Mouse (Mus musculus): ENCODE measurements around the gene Ncapd2. TPM values are rescaled to one million over a fixed set of nuclear protein-coding genes. Genes with fewer than 3 reads are reported as not detected.

The Ncapd2 gene
- polyA plus RNA-seq, 1 experiment: 84.6 TPM

DNA sequence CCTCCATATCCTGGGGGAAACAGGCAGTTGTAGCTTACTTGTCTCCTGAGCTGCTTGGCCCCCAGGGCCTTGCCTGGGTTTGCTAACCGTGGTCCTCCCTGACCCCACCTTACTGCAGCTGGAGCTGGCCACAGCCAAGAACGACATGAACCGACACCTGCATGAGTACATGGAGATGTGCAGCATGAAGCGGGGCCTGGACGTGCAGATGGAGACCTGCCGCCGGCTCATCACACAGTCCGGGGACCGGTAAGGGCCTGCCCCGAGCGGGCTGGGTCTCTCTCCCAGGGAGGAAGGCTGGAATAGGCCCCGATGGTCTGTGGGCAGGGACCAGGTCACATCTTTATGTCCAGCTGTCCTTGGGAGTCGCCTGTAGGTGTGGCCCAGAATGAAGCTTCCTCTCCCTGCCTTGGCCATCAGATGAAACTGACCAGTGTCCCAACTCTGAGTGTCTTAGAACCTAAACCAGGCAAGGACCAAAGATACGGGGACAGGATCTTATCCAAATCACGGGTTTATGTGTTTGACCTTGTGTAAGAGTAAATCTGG is 32.5 kb downstream of the Ncapd2 start:
- 90% methylated on average over 15 of the region's 15 CpGs for WGBS
- H3K4me1 ChIP-seq (ENCODE audit: control insufficient read depth, insufficient read depth, insufficient read length): peaks cover 3% of the 10 kb centered on the region; the same call in 1 of the 2 replicates

DNA sequence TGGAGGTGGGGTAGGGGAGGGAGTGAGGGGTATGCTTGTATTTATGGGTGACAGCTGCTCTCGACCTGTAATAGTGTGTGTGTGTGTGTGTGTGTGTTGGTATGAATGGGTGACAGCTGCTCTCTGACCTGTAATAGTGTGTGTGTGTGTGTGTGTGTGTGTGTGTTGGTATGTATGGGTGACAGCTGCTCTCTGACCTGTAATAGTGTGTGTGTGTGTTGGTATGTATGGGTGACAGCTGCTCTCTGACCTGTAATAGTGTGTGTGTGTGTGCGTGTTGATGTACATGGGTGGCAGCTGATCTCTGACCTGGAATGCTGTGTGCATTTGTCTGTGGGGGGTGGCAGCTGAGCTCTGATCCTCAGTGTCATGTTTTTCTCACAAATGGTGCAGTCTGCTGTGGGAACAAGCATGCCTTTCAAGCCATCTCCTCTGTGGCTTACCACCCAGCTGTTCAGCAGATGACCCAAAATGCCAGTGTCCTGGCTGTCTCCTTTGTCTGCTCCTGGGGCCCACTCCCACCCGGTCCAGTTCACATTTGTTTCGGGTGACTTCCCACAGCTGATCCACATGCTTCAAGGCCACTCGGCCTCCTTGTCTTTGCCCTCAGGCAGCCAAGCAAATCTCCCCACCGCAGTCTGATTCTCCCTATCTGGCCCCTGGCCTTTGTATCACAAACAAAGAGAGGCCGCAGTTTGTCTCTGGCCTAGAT is 34.4 kb downstream of the Ncapd2 start:
- Histone ChIP-seq H3K4me1 (ENCODE audit: control insufficient read depth, insufficient read depth, insufficient read length) (no peaks in the 10 kb centered on the region), H3K36me3 (ENCODE audit: control insufficient read depth, insufficient read depth, low read length) (peaks cover 42% of the 10 kb centered on the region)

More for the DNA sequence above, 32.5 kb downstream of the Ncapd2 start:
- Histone ChIP-seq H3K27me3 (ENCODE audit: control insufficient read depth, insufficient read depth, low read length) (no peaks in the 10 kb centered on the region), H3K27ac (ENCODE audit: insufficient read depth, low read length) (no peak overlapping the region), H3K4me3 (ENCODE audit: extremely low read depth, insufficient read depth, insufficient read length) (no peak overlapping the region), H3K36me3 (ENCODE audit: control insufficient read depth, insufficient read depth, low read length) (peaks cover 35% of the 10 kb centered on the region)
- no peak for DNase-seq (ENCODE audit: low read depth in 1 of 2, low spot score in 2 of 2)
- TF ChIP-seq POLR2A (IDR thresholded peaks at IDR 0.05; ENCODE audit: low read depth, low read length): no peak
- no peak for TF ChIP-seq CTCF (IDR thresholded peaks at IDR 0.05; ENCODE audit: extremely low read depth, insufficient read depth, insufficient read length, insufficient replicate concordance)

DNA sequence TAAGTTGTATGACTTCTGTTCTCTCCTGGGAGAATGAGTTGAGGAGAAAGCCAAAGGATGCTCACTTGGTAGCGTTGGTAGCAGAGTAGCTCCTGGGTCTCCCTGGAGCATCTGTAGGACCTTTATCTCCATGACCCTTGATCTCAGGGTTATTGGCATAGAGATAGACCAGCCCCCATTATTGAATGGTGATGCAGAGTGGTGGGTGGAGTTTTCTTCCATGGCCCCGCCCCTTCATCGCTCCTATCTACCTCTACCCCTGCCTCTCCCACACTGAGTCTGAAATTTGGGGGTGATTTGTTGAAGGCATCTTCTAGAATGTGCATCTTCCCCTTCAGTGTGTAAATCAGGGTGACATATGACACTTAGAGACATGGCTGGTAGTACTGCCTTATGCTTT is 35.0 kb downstream of the Ncapd2 start:
- 89% methylated on average over 3 of the region's 3 CpGs for WGBS
- no peak for TF ChIP-seq POLR2A (IDR thresholded peaks at IDR 0.05; ENCODE audit: low read depth, low read length)
- no peak for TF ChIP-seq CTCF (IDR thresholded peaks at IDR 0.05; ENCODE audit: extremely low read depth, insufficient read depth, insufficient read length, insufficient replicate concordance)
- peaks cover 43% of the 10 kb centered on the region for H3K36me3 ChIP-seq (ENCODE audit: control insufficient read depth, insufficient read depth, low read length)

More for the DNA sequence above, 34.4 kb downstream of the Ncapd2 start:
- Histone ChIP-seq H3K27ac (ENCODE audit: insufficient read depth, low read length) (no peak overlapping the region), H3K27me3 (ENCODE audit: control insufficient read depth, insufficient read depth, low read length) (no peaks in the 10 kb centered on the region), H3K4me3 (ENCODE audit: extremely low read depth, insufficient read depth, insufficient read length) (no peak overlapping the region)
- TF ChIP-seq CTCF (IDR thresholded peaks at IDR 0.05; ENCODE audit: extremely low read depth, insufficient read depth, insufficient read length, insufficient replicate concordance) (no peak), POLR2A (IDR thresholded peaks at IDR 0.05; ENCODE audit: low read depth, low read length) (no peak)
- no peak for DNase-seq (ENCODE audit: low read depth in 1 of 2, low spot score in 2 of 2)
- 85% methylated on average over 7 of the region's 7 CpGs for WGBS

DNA sequence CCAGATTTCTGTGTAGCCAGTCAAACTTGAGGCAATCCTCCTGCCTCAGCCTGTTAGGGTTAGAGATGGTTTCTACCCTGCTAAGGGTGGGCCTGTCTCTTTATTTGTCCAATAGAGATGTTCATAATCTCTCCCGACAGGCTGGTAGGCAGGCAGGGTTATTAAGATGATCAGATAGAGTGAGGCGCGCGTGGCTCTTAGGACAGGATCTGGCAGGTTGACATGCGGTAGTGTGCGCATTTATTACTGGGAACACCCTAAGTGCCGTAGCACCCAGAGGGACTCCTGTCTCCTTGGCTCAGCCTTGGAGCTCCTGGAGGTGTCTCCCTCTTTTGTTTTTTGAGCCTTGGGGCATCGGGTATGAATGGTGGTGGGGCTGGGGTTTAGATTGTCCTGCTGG is 36.2 kb downstream of the Ncapd2 start:
- Histone ChIP-seq H3K27ac (ENCODE audit: insufficient read depth, low read length) (no peak overlapping the region), H3K4me3 (ENCODE audit: extremely low read depth, insufficient read depth, insufficient read length) (no peak overlapping the region), H3K4me1 (ENCODE audit: control insufficient read depth, insufficient read depth, insufficient read length) (no peaks in the 10 kb centered on the region), H3K36me3 (ENCODE audit: control insufficient read depth, insufficient read depth, low read length) (peaks cover 33% of the 10 kb centered on the region), H3K27me3 (ENCODE audit: control insufficient read depth, insufficient read depth, low read length) (no peaks in the 10 kb centered on the region)
- TF ChIP-seq CTCF (IDR thresholded peaks at IDR 0.05; ENCODE audit: extremely low read depth, insufficient read depth, insufficient read length, insufficient replicate concordance) (no peak), POLR2A (IDR thresholded peaks at IDR 0.05; ENCODE audit: low read depth, low read length) (no peak)
- WGBS: 83% methylated on average over 8 of the region's 8 CpGs
- DNase-seq (ENCODE audit: low read depth in 1 of 2, low spot score in 2 of 2): no peak

More for the DNA sequence above, 35.0 kb downstream of the Ncapd2 start:
- DNase-seq (ENCODE audit: low read depth in 1 of 2, low spot score in 2 of 2): no peak
- no peak overlapping the region for H3K4me3 ChIP-seq (ENCODE audit: extremely low read depth, insufficient read depth, insufficient read length)
- no peaks in the 10 kb centered on the region for H3K27me3 ChIP-seq (ENCODE audit: control insufficient read depth, insufficient read depth, low read length)
- H3K27ac ChIP-seq (ENCODE audit: insufficient read depth, low read length): no peak overlapping the region
- H3K4me1 ChIP-seq (ENCODE audit: control insufficient read depth, insufficient read depth, insufficient read length): no peaks in the 10 kb centered on the region

DNA sequence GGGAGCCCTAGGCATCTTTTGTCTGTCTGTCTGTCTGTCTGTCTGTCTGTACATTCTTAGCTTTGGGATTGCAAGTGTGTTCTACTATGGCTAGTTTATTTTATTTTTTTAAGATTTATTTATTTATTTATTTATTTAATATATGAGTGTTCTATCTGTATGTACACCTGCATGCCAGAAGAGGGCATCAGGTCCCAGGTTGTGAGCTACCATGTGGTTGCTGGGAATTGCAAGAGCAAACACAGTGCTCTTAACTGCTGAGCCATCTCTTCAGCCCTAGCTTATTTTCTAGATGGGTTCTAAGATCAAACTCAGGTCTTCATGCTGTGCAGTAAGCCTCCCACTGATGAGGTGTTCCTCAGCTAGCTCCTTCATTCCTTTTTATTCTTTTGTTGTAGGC is 37.0 kb downstream of the Ncapd2 start:
- Histone ChIP-seq H3K36me3 (ENCODE audit: control insufficient read depth, insufficient read depth, low read length) (peaks cover 31% of the 10 kb centered on the region), H3K27ac (ENCODE audit: insufficient read depth, low read length) (no peak overlapping the region), H3K4me1 (ENCODE audit: control insufficient read depth, insufficient read depth, insufficient read length) (no peaks in the 10 kb centered on the region), H3K27me3 (ENCODE audit: control insufficient read depth, insufficient read depth, low read length) (no peaks in the 10 kb centered on the region), H3K4me3 (ENCODE audit: extremely low read depth, insufficient read depth, insufficient read length) (no peak overlapping the region)
- no peak for DNase-seq (ENCODE audit: low read depth in 1 of 2, low spot score in 2 of 2)
- TF ChIP-seq CTCF (IDR thresholded peaks at IDR 0.05; ENCODE audit: extremely low read depth, insufficient read depth, insufficient read length, insufficient replicate concordance) (peak; percentile 5; the same call in 1 of the 2 replicates), POLR2A (IDR thresholded peaks at IDR 0.05; ENCODE audit: low read depth, low read length) (no peak)

DNA sequence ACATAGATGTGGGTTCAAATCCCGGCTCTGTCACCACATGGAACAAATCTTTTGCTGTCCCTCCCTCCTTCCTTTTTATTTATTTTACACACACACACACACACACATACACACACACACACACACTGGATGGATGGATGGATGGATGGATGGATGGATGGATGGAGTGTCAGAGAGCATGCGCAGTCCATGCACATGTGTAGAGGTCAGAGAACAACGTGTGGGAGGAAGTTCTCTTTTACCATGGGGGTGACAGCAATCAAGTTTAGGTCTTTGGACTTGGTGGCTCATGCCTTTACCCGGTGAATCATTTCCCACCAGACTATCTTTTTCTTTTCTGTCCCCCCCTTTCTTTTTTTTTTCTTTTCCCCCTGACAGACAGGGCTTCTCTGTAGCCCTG is 37.8 kb downstream of the Ncapd2 start:
- Histone ChIP-seq H3K27me3 (ENCODE audit: control insufficient read depth, insufficient read depth, low read length) (no peaks in the 10 kb centered on the region), H3K36me3 (ENCODE audit: control insufficient read depth, insufficient read depth, low read length) (peaks cover 25% of the 10 kb centered on the region), H3K4me3 (ENCODE audit: extremely low read depth, insufficient read depth, insufficient read length) (no peak overlapping the region), H3K27ac (ENCODE audit: insufficient read depth, low read length) (no peak overlapping the region), H3K4me1 (ENCODE audit: control insufficient read depth, insufficient read depth, insufficient read length) (peaks cover 1% of the 10 kb centered on the region; the same call in 1 of the 2 replicates)
- TF ChIP-seq CTCF (IDR thresholded peaks at IDR 0.05; ENCODE audit: extremely low read depth, insufficient read depth, insufficient read length, insufficient replicate concordance): no peak
- no peak for TF ChIP-seq POLR2A (IDR thresholded peaks at IDR 0.05; ENCODE audit: low read depth, low read length)
- no peak for DNase-seq (ENCODE audit: low read depth in 1 of 2, low spot score in 2 of 2)
- WGBS: 90% methylated on average over 4 of the region's 4 CpGs

DNA sequence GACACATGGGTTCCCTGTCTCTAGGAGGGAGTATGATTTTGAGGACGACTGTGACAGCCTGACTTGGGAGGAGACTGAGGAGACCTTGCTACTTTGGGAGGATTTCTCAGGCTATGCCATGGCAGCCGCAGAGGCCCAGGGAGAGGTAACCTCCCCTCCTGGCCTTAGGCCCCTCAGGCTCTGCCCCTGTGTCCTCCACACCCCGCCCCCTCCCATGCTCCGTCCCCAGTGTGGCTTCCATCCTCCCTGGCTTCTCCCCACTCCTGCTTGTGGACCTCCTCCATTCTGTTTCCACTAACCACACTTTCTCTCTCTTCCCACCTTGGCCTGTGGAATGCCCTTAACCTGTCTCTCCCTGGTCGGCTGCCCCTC is 38.5 kb downstream of the Ncapd2 start:
- DNase-seq (ENCODE audit: low read depth in 1 of 2, low spot score in 2 of 2): no peak
- Histone ChIP-seq H3K4me3 (ENCODE audit: extremely low read depth, insufficient read depth, insufficient read length) (no peak overlapping the region), H3K4me1 (ENCODE audit: control insufficient read depth, insufficient read depth, insufficient read length) (peaks cover 4% of the 10 kb centered on the region; the same call in 1 of the 2 replicates), H3K36me3 (ENCODE audit: control insufficient read depth, insufficient read depth, low read length) (peaks cover 25% of the 10 kb centered on the region), H3K27me3 (ENCODE audit: control insufficient read depth, insufficient read depth, low read length) (no peaks in the 10 kb centered on the region), H3K27ac (ENCODE audit: insufficient read depth, low read length) (no peak overlapping the region)
- TF ChIP-seq POLR2A (IDR thresholded peaks at IDR 0.05; ENCODE audit: low read depth, low read length) (no peak), CTCF (IDR thresholded peaks at IDR 0.05; ENCODE audit: extremely low read depth, insufficient read depth, insufficient read length, insufficient replicate concordance) (no peak)
- 98% methylated on average over 5 of the region's 5 CpGs for WGBS

All from spleen, adult 2 months (tissue).